Mouse (Mus musculus) pancreas, adult 10 weeks (tissue): Measurements from ENCODE around the gene Hsf3. TPM values are rescaled to one million over a fixed set of nuclear protein-coding genes. Genes with fewer than 3 reads are reported as not detected.

Experiments
- polyA plus RNA-seq: library from polyadenylated mRNA; stranded (reverse); fragments of 350-450 nt; fragmentation: Illumina TruSeq; extraction: RNeasy Lipid Tissue Mini Kit (QIAGEN cat#74804); gene quantifications from one replicate; pipeline ENCODE4 v1.2.3, GENCODE M21; 2015; ENCODE audit warnings: low read depth, low replicate concordance; ENCODE audit not compliant: insufficient read depth

Gene Hsf3
- not detected for polyA plus RNA-seq

GRCm38 (mm10) chrX:96456201-96456963 lies at the start of gene Hsf3:
Hsf3 (minus strand) TSS chrX:96456294.

GRCm38 (mm10) chrX:96455149-96455548 lies 945 bp downstream of the Hsf3 start, which contains the start of gene Heph:
Heph (plus strand) TSS chrX:96455359.

GRCm38 (mm10) chrX:96293338-96293737 lies 162.8 kb downstream of the Hsf3 start, which contains the start of gene Vsig4:
Vsig4 (minus strand) TSS chrX:96293438.

Other genes starting within 250 kb of the Hsf3 start
- gene Vsig4, start 162.9 kb downstream of the Hsf3 start, polyA plus RNA-seq, result not detected
- 1.3 TPM for gene Heph, start 935 bp downstream of the Hsf3 start, polyA plus RNA-seq